Mouse (Mus musculus): Measurements from ENCODE around the gene Ctnnal1.

The Ctnnal1 gene

DNA sequence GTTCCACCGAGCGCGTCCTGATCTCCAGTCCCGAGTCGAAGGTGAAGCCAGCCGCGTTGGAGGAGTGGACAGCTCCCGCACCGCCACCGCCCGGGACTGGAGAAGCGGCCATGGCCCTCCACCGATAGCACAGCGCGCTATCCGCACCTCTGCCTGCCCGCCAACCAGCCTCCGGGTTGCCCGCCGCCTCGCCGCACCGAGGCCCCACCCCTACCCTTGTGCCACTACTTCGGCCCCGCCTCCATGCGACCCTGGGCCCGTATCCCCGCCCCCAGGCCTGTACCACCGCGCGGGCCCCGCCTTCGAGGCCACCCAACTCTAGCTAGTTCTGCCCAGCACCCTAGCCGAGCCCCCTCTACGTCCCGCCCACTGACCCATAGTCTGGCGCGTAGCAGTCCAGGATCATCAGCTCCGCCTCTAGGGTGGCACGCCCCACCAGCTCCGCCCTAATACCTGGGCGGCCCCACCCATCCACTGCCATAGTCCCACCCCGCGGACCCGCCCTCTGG is at the start of gene Ctnnal1:
Gene Ctnnal1 (minus strand): TSS at position 186 of the 509 bp plus-strand sequence.
- WGBS, result under 1% methylated on average over 37 of the region's 45 CpGs

GRCm38 (mm10) chr4:56914761-56915160 is 49.8 kb upstream of the Ctnnal1 start:
- 90% methylated on average over 1 of the region's 1 CpGs for WGBS

- 93% methylated on average over 6 of the region's 6 CpGs for WGBS
Observed at GRCm38 (mm10) chr4:56914338-56914737, 49.4 kb upstream of the Ctnnal1 start.

DNA sequence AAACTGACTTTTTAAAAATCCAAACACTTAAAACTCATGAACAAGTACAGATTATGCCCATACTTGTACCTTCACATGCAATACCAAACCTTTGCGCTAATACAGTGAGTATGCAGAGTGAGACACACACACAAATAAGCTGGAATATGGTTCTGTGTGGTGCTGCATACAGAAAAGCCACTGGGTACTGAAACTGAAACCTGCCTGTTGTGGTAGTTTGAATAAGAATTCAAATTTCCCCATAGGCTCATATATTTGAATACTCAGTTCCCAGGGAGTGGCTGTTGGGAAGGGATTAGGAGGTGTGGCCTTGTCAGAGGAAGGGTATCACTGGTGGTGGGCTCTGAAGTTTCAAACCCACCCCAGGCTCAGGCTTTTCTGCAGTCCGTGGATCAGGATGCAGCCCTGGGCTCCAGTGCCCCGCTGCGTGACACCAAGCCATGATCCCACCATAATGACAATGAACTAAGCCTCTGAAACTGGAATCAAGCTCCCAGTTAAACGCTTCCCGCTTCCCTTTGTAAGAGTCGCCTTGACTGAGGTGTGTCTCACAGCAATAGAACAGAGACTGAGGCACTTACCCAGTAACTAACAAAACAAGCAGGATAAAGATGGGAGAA is 47.5 kb upstream of the Ctnnal1 start:
- 93% methylated on average over 7 of the region's 7 CpGs for WGBS

DNA sequence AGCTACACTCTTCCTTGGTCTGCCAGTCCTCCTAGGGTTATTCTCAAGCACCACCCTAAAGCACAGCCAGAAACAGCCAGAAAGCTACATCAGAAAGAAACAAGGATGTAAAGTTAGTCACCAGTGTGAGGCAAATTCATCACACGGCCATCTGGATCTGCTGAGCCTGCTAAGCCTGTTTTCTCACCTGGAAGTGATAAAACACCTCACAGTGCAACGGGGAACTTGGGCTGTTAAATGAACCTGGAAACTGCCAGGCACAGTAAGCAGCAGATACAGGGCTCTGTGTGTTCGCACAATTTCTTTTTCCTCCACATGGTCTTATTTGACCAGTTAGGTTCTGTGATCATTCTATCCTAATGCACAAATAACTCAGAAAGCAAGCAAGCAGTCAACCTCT is 44.6 kb upstream of the Ctnnal1 start:
- 62% methylated on average over 3 of the region's 3 CpGs for WGBS

DNA sequence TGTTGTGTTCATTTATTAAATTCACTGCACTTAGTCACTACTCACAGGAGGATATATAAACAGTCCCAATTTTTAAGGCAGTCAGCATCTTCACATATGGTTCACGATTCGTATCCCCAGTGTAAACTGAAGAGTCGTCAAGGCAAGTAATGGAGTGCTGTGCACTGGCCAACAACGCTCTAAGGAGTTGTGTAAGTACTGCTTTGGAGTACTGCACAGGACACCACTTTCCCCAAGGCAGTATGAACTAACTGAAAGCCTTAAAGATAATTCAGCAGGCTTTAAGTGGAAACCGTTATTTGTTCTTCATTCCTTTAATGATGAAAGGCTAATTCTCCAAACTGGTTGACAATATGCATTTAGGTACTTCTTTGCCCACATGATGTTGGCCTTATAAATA is 42.7 kb upstream of the Ctnnal1 start:
- WGBS, result 85% methylated on average over 5 of the region's 5 CpGs

- WGBS, result 95% methylated on average over 3 of the region's 3 CpGs
Observed at GRCm38 (mm10) chr4:56906926-56907325, 41.9 kb upstream of the Ctnnal1 start.

GRCm38 (mm10) chr4:56905507-56905906 is 40.5 kb upstream of the Ctnnal1 start:
- 89% methylated on average over 5 of the region's 5 CpGs for WGBS

- WGBS, result 88% methylated on average over 2 of the region's 2 CpGs
Observed at GRCm38 (mm10) chr4:56901671-56902070, 36.7 kb upstream of the Ctnnal1 start.

- 94% methylated on average over 8 of the region's 8 CpGs for WGBS
Observed at GRCm38 (mm10) chr4:56899216-56899615, 34.2 kb upstream of the Ctnnal1 start.

DNA sequence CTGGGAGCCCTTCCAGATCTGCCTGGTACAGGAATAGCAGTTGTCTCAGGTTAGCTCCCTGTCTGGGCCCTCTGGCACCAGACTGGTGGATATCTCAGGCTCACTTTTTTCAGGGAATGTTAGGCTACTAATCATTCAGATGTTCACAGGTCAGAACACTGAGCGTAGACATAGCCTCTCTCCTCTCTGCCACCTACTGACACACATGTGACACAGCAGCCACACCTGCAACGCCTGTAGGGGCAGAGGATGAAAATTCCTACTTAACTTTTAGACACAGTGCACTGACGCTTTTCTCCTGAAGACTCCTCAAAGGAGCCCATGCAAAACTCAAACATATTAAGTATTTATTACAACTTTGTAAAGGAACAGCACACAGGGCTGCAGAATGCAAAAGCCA is 32.5 kb upstream of the Ctnnal1 start:
- 83% methylated on average over 3 of the region's 3 CpGs for WGBS

DNA sequence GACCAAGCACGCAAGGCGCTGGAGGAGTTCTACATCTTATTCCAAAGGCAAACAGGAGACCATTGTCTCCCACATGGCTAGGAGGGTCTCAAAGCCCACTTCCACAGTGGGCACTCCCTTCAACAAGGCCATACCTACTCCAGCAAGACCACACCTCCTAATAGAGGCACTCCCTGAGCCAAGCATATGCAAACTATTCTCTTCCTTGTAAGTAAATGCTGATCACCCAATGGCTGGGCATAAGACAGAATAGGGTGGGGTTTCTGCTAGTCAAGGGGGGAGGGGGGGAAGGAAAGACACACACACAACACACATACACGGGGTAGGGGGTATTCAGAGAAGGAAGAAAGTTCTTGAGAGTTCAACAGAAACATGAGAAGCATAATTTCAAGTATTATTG is 29.2 kb upstream of the Ctnnal1 start:
- WGBS, result 91% methylated on average over 3 of the region's 3 CpGs

GRCm38 (mm10) chr4:56892501-56893115 is 27.6 kb upstream of the Ctnnal1 start:
- WGBS, result 89% methylated on average over 6 of the region's 6 CpGs

- WGBS, result 48% methylated on average over 5 of the region's 5 CpGs
Observed at GRCm38 (mm10) chr4:56888483-56888882, 23.5 kb upstream of the Ctnnal1 start.

- WGBS, result 93% methylated on average over 6 of the region's 6 CpGs
Observed at GRCm38 (mm10) chr4:56886286-56886979, 21.4 kb upstream of the Ctnnal1 start.

GRCm38 (mm10) chr4:56880036-56880703 is 15.2 kb upstream of the Ctnnal1 start:
- WGBS, result 75% methylated on average over 11 of the region's 11 CpGs

DNA sequence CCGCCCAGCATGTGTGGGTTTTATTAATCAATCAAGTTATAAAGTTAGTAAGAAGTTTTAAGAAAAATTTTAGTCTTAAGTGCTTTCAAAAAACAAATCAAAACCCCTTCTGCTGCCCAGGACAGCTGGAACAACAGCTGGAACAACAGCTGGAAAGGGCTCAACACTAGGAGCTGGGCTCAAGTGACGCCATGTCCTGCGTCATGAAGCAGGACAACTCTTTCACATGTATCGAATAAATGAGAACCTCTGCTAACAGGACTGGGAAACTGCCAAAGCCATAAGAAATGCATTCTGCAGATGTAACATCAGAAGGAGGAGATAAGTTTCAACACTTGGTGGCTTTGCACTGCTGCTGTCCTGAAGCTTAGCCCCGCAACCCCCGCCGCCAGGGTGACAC is 14.0 kb upstream of the Ctnnal1 start:
- 88% methylated on average over 7 of the region's 7 CpGs for WGBS

DNA sequence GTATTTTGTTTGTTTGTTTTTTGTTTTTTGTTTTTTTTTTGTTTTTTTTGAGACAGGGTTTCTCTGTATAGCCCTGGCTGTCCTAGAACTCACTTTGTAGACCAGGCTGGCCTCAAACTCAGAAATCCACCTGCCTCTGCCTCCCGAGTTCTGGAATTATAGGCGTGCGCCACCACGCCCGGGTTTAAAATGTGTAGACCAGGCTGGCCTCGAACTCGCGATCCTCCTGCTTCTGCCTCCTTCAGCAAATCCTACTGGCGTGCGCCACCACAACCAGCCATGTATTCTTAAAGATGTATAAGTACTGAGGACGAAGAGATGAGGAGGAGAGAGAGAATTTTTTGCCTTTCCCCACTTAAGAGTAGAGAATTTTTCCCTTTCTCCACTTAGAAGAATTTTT is 5.6 kb upstream of the Ctnnal1 start:
- WGBS, result 98% methylated on average over 11 of the region's 11 CpGs

DNA sequence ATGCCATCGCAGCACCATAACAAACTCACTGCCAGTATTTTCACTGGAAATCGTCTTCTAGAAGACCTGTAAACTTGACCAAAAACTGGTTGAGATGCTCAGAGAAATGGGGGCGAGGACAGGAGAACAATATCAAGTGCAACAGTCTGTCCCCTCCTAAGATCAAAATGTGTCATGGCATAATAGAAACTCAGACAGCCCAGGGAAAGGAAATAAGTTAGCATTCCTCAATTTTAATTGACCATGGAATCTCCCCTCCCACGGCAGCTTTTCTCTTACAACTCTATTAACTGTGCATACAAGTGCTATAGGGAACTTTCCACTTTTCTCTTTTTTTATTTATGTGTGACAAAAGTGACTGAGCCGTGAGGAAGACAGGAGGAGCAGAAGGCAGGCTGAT is 2.8 kb upstream of the Ctnnal1 start:
- WGBS, result 82% methylated on average over 5 of the region's 5 CpGs

- 23% methylated on average over 4 of the region's 4 CpGs for WGBS
Observed at GRCm38 (mm10) chr4:56865971-56866370, 983 bp upstream of the Ctnnal1 start.

DNA sequence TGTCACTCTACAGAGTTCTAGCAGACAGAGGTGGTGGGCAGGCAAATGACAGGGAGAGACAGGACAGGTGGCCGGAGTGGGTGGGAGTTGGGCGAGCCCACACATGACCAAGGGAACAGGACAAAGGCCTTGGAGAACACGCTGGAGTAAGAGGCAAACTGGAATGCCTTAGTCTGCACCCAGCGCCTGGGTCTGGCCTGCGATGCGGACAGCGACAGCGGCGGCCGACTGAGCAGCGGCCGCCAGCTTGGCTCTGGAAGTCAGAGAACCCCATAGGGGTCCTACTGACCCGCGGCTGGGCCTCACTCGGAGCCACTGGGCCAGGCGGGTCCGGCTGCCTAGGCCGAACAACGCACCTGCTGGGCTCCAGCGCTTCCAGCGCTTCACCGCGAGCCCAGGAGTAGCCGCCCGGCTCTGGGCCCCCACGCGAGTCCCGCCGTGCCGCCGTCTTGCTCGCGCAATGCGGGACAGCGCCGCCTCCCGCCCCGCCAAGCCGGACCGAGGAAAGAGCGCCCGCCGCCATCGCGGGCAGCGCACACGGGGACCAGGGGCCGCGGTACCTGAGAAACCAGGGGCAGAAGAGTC is 479 bp downstream of the Ctnnal1 start:
- under 1% methylated on average over 49 of the region's 49 CpGs for WGBS

DNA sequence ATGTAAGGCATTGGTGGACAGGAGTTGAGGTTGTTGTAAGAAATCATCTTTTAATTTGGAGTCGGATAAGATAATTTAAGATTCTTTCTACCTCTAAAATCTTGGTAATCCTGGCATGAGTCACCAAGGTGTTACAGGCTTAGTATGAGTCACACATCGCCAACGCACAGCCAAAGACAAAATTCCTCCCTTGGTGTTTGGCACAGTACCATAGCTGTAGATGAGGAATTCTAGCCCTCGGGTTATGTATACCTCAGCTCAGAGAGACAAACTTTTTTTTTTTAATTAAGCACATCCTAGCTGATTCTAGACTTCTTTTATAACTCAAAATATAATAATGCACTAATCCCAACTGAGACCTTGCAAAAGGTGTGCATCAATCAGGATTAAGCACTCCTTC is 972 bp downstream of the Ctnnal1 start:
- WGBS, result 18% methylated on average over 4 of the region's 4 CpGs

Measured in cerebral cortex, adult 2 months (tissue).